In the genomic region with DNA sequence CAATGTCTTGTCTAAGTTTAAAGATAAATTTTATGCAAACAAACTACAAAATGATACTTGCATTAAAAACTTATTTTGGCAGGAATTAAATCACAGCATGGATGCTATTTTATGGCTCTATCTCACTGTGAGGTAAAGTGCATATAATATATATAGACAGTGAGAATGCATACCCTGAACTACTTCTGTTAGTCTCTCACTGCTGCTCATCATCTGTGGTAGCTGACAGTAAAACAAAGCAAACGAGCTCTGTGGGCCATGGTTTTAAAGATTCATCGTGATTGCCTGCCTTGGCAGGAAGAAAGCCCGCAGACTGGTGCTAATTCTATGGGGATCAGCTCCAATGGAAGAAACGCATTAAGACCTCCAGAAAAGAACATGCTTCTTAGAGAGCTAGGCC, we compare ENCODE assay signal across 22 mouse cellular contexts.
DNase-seq lines count a peak whose midpoint lies in the region; ATAC-seq lines count a peak whose summit lies in the region.
"Had no signal": no experiment of that assay in that cellular context is flagged by ENCODE, and none has a peak within 500 bp of the region (broad histone marks: within the 10 kb centered on the region; RNA-seq: fewer than 3 reads in every experiment).

No protein-coding gene starts in this region.

- 60% methylated on average over 4 of the region's 4 CpGs for WGBS in neural tube, embryonic 13.5 days
- WGBS in neural tube, embryonic 15.5 days = 42% methylated on average over 4 of the region's 4 CpGs
- WGBS in embryonic facial prominence, embryonic 10.5 days = 56% methylated on average over 4 of the region's 4 CpGs
- 33% methylated on average over 4 of the region's 4 CpGs for WGBS in embryonic facial prominence, embryonic 13.5 days

- no peak for DNase-seq in frontal cortex, postnatal 25 days (ENCODE audit: low spot score in 2 of 2)
- DNase-seq in embryonic facial prominence, embryonic 10.5 days (ENCODE audit: low spot score) = no peak
- no peak for DNase-seq in gastrocnemius, adult 8-10 months (ENCODE audit: low spot score in 2 of 2)
- DNase-seq in urinary bladder, postnatal 14 days (ENCODE audit: low spot score) = no peak
- DNase-seq: adrenal gland, adult 2 months; adrenal gland, postnatal 14 days; cerebellum, adult 11-12 months; cerebellum, adult 8-10 months; cerebellum, postnatal 10 days; cerebellum, postnatal 36 days; embryo, embryonic 11 days; gastrocnemius, postnatal 14 days had no signal

- no peaks in the 10 kb centered on the region for H3K36me3 ChIP-seq in neural tube, embryonic 13.5 days
- H3K36me3 ChIP-seq in neural tube, embryonic 15.5 days = no peaks in the 10 kb centered on the region
- no peaks in the 10 kb centered on the region for H3K36me3 ChIP-seq in embryonic facial prominence, embryonic 10.5 days (replicated peaks)
- no peaks in the 10 kb centered on the region for H3K36me3 ChIP-seq in embryonic facial prominence, embryonic 13.5 days
- H3K36me3 ChIP-seq: hindbrain, embryonic 12.5 days had no signal

- H3K27ac ChIP-seq in neural tube, embryonic 13.5 days (replicated peaks) = 0 out of 2 replicates have a peak overlapping the region, but pooled peaks have one; percentile 28
- no peak overlapping the region; the same call in 1 of the 2 replicates for H3K27ac ChIP-seq in neural tube, embryonic 15.5 days (replicated peaks)
- H3K27ac ChIP-seq in embryonic facial prominence, embryonic 10.5 days (replicated peaks) = peak overlapping the region; percentile 44; the same call in 1 of the 2 replicates
- peak overlapping the region; percentile 72 for H3K27ac ChIP-seq in embryonic facial prominence, embryonic 13.5 days
- H3K27ac ChIP-seq: hindbrain, embryonic 12.5 days; hindbrain, embryonic 15.5 days had no signal

- no peak overlapping the region for H3K9ac ChIP-seq in neural tube, embryonic 13.5 days
- H3K9ac ChIP-seq in neural tube, embryonic 15.5 days (replicated peaks) = no peak overlapping the region
- H3K9ac ChIP-seq in embryonic facial prominence, embryonic 13.5 days = no peak overlapping the region
- H3K9ac ChIP-seq: hindbrain, embryonic 12.5 days; hindbrain, embryonic 15.5 days had no signal

- no peaks in the 10 kb centered on the region for H3K4me1 ChIP-seq in neural tube, embryonic 13.5 days (replicated peaks)
- no peaks in the 10 kb centered on the region for H3K4me1 ChIP-seq in neural tube, embryonic 15.5 days
- peaks cover 33% of the 10 kb centered on the region for H3K4me1 ChIP-seq in embryonic facial prominence, embryonic 10.5 days
- peaks cover 20% of the 10 kb centered on the region; the same call in 1 of the 2 replicates for H3K4me1 ChIP-seq in embryonic facial prominence, embryonic 13.5 days
- H3K4me1 ChIP-seq: hindbrain, embryonic 12.5 days; hindbrain, embryonic 15.5 days had no signal

- no peak overlapping the region for H3K4me2 ChIP-seq in neural tube, embryonic 13.5 days
- no peak overlapping the region for H3K4me2 ChIP-seq in neural tube, embryonic 15.5 days
- no peak overlapping the region for H3K4me2 ChIP-seq in embryonic facial prominence, embryonic 13.5 days
- H3K4me2 ChIP-seq: heart, embryonic 11.5 days; hindbrain, embryonic 12.5 days; hindbrain, embryonic 15.5 days had no signal

- no peaks in the 10 kb centered on the region for H3K9me3 ChIP-seq in neural tube, embryonic 13.5 days
- H3K9me3 ChIP-seq in neural tube, embryonic 15.5 days (replicated peaks) = no peaks in the 10 kb centered on the region
- H3K9me3 ChIP-seq in embryonic facial prominence, embryonic 10.5 days = no peaks in the 10 kb centered on the region
- no peaks in the 10 kb centered on the region for H3K9me3 ChIP-seq in embryonic facial prominence, embryonic 13.5 days
- H3K9me3 ChIP-seq: hindbrain, embryonic 12.5 days; hindbrain, embryonic 15.5 days had no signal

- H3K27me3 ChIP-seq in neural tube, embryonic 13.5 days = no peaks in the 10 kb centered on the region
- H3K27me3 ChIP-seq in neural tube, embryonic 15.5 days (replicated peaks) = no peaks in the 10 kb centered on the region
- H3K27me3 ChIP-seq in embryonic facial prominence, embryonic 10.5 days (replicated peaks; ENCODE audit: low read depth, poor library complexity, severe bottlenecking) = no peaks in the 10 kb centered on the region
- no peaks in the 10 kb centered on the region for H3K27me3 ChIP-seq in embryonic facial prominence, embryonic 13.5 days
- H3K27me3 ChIP-seq: hindbrain, embryonic 12.5 days; hindbrain, embryonic 15.5 days had no signal

- no peak overlapping the region for H3K4me3 ChIP-seq in neural tube, embryonic 13.5 days
- H3K4me3 ChIP-seq in neural tube, embryonic 15.5 days (replicated peaks) = no peak overlapping the region
- no peak overlapping the region for H3K4me3 ChIP-seq in embryonic facial prominence, embryonic 10.5 days
- no peak overlapping the region for H3K4me3 ChIP-seq in embryonic facial prominence, embryonic 13.5 days
- H3K4me3 ChIP-seq: hindbrain, embryonic 12.5 days; hindbrain, embryonic 15.5 days had no signal

- peak; percentile 52; the same call in 1 of the 2 replicates for ATAC-seq in frontal cortex, adult (ENCODE audit: low TSS enrichment)
- ATAC-seq in neural tube, embryonic 13.5 days (ENCODE audit: low read depth) = no peak
- ATAC-seq in neural tube, embryonic 15.5 days (ENCODE audit: low FRiP score) = no peak
- no peak for ATAC-seq in embryonic facial prominence, embryonic 13.5 days (ENCODE audit: insufficient number of reproducible peaks, insufficient read depth, low FRiP score, low TSS enrichment, low read depth)
- ATAC-seq: CD4-positive, CD25-positive, alpha-beta regulatory T cell, adult 4 months; forebrain, embryonic 16.5 days; intestine, postnatal 0 days had no signal
